Mouse (Mus musculus) subcutaneous adipose tissue, adult 2 months (tissue): ENCODE measurements around the gene Ptgfr. TPM values are rescaled to one million over a fixed set of nuclear protein-coding genes. Genes with fewer than 3 reads are reported as not detected.

Experiments
- polyA plus RNA-seq: library from polyadenylated mRNA; depleted of rRNA; stranded (reverse); fragments of >200 nt; gene quantifications from 2 replicates; pipeline ENCODE4 v1.2.3, GENCODE M21; 2012; ENCODE audit warnings: low replicate concordance; rRNA removed

The Ptgfr gene
- 3.9 and 9.9 TPM in 2 replicates for polyA plus RNA-seq

DNA sequence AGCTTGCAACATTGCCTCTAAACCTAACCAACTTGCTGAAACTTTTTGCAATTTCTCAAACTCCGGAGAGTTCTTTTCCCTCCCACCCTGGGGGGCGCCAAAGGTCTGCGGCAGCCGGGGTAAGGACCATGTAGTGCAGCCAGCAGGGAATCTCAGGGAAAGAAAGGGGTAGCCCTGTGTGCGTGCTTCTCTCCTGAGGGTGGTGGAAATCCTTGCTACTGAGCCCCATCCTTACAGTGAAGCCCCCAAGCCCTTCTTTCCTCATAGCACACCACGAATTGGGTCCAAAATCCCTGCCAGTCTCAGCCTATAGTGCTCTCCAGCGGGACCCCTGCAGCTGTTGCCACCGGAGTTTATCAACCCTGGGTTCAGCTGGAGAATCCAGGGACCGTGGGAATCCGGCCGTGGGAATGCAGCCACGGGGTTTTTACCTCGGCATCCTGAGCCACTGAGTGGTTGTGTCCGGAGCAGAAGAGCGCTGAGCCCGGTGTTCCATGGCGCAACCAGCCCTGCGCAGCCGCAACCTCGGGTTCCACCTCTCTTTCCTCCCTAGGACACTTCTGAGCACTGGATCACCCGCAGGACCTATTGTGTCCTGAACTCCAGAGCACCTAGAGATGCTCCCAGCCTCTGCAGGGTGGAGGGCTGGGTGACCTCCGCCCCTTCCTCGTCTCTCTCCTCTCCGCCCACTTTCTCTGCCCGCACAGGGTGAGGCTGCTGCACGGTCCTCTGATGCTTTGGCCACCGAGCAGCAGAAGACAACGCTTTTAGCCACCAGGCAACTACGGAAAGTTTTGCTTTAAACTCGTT lies at the start of gene Ptgfr:
TSS of gene Ptgfr (minus strand) at position 760 of the 810 bp plus-strand sequence.

DNA sequence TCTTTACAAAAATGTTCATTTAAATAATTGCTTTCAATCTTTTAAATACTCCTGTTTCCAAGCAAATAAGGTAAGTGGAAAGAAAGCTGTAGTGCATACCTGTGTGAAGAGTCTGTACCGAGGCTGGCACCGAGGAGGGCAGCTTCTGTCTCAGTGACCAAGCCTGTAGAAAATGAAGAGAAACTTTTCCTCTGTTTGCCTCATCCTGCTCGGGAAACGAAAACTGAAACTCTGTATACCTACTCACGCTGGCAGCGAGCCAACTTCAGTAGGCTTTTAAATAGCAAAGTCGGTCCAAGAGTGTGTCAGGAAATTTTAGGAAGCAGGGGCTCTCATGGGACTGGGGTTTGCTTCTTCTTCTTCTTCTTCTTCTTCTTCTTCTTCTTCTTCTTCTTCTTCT lies 87.7 kb downstream of the Ptgfr start, which contains the start of gene Ifi44:
TSS of gene Ifi44 (minus strand) at position 224 of the 400 bp plus-strand sequence.

Other genes with a start within 250 kb of the Ptgfr start
- gene Ifi44, start 87.7 kb downstream of the Ptgfr start, polyA plus RNA-seq, result 4.6 and 8.5 TPM in 2 replicates
- gene Ifi44l, start 74.7 kb downstream of the Ptgfr start, polyA plus RNA-seq, result not detected in 2 replicates